Mouse (Mus musculus) cerebellum, adult 11-12 months (tissue): ENCODE measurements around the gene Rfesd.

Experiments used
- DNase-seq: peaks from one replicate; pipeline ENCODE4 v3.0.0; 2022

The Rfesd gene

DNA sequence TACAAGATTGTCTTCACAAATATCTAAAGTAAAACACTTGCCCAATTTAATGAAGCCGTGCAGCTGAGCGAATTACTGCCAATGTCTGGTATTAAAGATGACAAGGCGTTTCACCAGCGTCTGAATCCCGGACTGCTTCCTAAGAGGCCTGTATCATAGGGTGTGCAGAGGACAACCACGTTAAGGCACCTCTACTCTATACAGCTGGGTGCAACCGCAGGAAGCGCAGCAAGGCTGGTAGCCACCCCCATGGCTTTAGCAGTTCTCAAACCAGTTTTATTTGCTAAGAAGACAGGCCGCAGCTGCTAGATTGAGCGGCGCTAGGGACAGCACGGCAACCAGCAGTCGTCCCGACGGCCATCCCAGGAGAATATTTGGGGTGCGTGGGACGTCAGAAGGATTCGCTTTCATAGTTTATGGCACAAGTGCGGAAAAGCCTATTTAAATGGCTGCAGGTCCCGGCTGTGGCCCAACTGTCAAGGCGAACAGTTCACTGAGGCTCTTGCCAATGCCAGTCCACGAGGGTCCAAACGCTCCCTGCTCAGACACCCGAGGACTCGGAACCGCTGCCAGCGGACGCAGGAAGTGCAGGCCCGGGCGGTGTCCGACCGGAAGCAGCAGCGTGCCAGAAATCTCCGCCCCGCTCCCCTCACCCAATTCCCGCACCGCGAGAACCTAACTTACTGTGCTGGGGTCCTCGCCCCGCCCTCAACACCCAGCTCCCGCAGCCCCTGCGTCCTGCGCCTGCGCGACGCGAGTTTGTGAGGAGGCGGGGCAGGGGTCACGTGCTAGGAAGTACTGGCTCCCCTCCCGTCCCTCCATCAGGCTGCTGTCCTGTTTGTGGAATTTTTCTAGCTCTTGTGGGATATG, at the start of gene Rfesd:
TSS of gene Rfesd (minus strand) at position 746 of the 870 bp plus-strand sequence.
- peak; percentile 97 for DNase-seq

DNA sequence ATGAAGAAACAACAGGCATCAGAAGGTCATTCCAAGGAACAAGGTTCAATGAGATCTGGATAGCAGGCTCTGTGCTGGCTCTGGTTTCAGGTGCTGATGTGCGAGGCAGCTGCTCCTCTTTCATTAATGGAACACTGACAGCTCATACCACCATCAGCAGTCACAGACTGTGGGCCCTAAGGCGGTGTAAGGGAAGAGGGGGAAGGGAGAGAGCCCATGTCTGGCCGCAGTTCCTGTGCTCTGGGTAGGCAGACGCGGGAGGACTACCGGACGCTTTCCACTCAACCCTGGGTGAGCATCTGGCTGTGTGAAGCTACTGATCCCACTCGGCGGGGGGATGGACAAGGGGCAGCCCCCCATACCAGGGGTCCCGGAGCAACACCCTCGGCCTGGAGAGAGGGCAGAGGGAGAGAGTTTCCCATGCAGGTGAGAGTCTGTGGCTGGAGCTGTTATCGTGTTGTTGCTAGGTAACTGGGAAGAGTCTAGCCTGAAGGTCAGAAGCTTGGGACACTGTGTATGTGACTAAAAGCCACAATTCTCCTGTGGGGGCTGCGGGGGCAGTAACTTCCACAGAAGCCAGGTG, 45.9 kb upstream of the Rfesd start:
- DNase-seq, result no peak

- DNase-seq, result no peak
Observed at GRCm38 (mm10) chr13:76063548-76063947, 45.0 kb upstream of the Rfesd start.

- no peak for DNase-seq
Observed at GRCm38 (mm10) chr13:76062569-76062968, 44.0 kb upstream of the Rfesd start.

GRCm38 (mm10) chr13:76062126-76062525, 43.6 kb upstream of the Rfesd start:
- no peak for DNase-seq

GRCm38 (mm10) chr13:76059591-76059990, 41.1 kb upstream of the Rfesd start:
- DNase-seq, result no peak

DNA sequence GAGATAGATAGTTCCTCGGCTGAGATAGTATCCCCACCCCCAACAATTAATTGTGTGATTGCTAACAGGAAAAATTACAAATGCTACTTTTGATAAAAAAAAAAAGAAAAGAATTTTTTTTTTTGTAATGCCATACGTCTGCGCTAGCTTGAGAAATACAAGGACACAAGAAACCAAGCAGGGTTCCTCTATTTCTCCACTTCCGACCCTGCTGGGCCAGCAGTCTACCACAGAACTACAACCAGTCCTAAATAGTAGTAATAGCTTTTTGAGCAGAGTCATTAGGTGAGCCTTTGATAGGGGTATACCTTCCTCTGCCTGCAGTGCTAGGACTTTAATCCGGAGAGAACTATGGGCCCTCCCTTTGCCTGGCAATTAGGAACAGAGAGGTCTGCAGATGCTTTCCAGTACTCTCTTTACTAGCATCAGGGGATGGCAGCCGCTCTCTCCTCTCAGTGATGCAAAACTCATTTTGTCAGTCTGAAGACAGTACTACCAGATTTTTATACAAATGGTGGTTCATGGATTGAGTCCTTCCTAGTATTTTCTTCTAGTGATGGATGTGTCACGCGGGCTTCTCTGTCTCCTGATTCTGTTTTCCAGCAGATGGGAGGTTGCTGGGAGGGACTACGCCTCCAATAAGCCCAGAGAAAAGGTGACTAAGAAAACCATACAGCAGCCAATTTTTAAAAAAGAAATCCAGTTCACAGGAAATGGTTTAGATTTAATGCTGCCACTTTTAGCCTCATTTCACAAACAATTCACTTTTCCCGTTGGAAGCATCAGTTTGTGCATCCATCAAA, 38.9 kb upstream of the Rfesd start:
- no peak for DNase-seq

DNA sequence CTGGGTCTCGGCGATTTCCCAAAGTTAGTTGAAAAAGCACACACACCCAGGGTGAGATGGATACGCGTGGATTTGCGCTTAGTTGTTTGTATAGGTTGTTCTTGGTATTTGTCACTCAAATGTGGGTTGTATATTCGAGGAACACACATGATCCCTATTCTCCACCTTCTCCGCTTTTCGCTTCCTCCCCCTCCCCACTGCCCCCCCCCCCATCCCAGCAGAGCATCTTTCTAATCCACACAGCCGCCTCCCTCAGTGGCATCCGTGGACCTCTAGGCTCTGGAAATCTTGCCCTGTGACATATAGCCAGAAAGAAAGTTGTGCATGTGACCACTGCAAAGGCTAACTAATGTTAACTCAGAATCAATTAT, 38.4 kb upstream of the Rfesd start, which contains the start of gene Gpr150:
TSS of gene Gpr150 (minus strand) at position 101 of the 371 bp plus-strand sequence.
- no peak for DNase-seq

DNA sequence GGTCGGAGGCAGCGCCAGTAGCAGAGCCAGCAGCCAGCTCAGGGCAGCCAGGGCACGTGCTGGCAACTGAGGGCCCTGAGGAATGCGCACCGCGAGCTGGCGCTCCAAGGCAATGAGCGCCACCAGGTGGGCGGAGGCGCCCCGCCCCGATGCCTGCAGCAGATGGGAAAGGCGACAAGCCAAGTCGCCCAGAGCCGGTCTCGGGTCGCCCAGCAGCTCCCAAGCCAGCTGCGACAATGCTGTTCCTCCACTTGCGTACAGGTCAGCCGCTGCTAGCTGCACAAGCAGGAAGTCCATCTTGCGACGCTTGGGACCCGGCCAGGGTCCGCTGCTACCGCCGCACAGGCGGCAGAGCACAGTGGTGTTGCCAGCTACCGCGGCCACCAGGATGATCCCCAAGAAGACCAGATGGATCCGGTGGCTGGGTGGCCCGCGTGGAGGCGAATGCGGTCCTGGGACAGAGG, 37.8 kb upstream of the Rfesd start:
- peak; percentile 90 for DNase-seq

DNA sequence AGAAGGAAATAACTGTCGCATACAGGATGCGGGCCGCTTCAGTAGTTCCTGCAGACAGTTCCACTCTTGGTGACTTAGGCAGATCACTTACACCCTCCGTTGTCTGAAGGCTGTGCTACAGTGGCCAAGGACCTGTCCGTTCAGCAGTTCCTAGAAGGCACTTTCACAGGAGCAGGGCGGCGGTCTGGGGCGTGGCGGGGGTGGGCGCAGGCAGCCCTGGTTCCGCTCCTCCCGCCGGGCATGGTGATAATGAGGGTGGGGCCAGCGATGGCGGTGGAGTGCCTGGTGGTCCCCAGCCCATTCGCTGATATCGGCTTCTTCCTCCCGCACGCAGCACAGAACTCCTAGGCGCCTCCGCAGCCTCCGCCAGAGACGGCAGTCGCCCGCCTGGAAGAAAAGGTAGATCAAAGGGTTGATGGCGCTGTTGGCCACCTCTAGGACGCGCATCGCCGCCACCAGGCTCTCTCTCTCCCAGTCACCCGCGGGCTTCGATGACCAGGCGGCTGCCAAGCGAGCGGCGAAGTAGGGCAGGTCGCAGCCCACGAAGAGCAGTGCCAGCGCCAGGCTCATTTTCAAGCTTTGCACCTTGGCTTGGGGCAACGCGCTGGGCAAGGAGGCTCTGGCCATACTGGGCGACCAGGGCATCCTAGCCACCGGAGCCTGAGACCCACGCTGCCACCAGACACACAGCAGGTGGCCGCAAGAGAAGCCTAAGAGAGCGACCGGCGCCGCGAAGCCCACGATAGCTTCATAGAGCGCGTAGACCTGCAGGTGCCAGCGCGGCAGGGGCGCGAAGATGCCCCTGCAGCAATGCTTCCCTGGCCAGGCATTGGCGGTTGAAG, 37.1 kb upstream of the Rfesd start:
- peak; percentile 82 for DNase-seq

- no peak for DNase-seq
Observed at GRCm38 (mm10) chr13:76044971-76045370, 26.5 kb upstream of the Rfesd start.

GRCm38 (mm10) chr13:76042455-76042854, 23.9 kb upstream of the Rfesd start:
- no peak for DNase-seq

DNA sequence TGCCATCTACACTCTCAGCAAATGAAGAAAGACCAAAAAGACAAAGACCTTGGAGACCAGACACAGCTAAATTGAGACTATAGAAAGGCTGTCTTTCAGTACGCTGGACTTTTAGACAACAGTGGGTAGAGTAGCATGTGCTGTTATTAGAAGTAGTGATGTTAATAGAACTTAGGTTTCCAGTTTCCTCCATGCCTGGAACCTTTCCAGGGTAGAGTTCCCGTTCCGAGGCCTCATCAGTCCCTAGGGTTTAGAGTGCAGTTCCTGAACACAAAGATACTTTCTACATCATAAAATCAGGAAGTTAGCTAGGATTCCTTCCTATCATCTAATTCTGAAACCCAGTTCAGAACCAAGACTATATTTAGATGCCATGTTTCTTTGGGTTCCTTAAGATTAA, 6.1 kb upstream of the Rfesd start:
- no peak for DNase-seq

- no peak for DNase-seq
Observed at GRCm38 (mm10) chr13:76021782-76022181, 3.3 kb upstream of the Rfesd start.

DNA sequence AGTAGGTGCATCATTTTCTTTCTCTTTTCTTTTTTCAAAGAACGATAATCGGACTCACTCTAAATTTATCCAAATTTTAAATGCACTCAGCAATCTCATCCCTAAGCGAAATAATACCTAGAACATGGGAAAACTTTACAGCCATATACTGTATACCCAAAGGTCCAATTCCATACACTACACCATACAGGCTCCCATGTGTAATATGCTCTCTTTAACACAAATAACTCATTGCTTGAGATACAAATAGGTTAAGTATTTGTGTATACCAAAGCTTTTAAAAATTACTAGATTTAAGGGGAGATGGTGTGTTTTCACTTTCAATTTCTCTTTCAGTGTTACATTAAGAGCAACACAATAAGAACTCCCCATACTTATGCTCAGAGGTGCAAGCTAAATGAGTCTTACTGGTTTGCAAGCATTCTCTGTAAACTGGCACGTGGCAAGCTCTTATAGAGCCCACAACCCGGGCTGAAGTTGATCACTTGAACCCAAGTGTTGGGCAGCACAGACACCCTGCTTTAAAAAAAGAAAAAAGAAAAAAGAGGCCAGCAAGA, 403 bp upstream of the Rfesd start:
- DNase-seq, result no peak

GRCm38 (mm10) chr13:76017465-76017864, 1.1 kb downstream of the Rfesd start:
- no peak for DNase-seq

- no peak for DNase-seq
Observed at GRCm38 (mm10) chr13:76014511-76014910, 4.0 kb downstream of the Rfesd start.

- no peak for DNase-seq
Observed at GRCm38 (mm10) chr13:76003272-76003671, 15.2 kb downstream of the Rfesd start.

- DNase-seq, result no peak
Observed at GRCm38 (mm10) chr13:75992169-75993028, 26.1 kb downstream of the Rfesd start.

DNA sequence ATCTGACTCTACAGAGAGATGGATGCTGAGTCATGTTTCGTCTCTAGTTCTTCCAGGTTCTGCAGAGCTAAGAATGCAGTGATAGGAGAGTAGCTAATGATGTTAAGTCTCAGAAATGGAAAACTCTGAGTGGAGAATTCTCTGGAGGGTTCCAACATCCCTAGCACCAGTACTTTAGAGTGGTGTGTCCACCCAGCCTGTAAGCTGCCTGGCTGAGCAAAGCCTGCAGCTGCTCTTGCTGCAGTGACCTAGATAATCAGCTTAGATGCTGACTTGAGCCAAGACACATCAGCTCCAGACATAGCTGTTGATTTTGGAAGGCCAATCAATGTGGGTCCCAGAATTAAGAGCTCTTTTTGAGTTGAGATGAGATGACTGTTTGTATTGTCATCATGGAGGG, 30.4 kb downstream of the Rfesd start:
- no peak for DNase-seq

DNA sequence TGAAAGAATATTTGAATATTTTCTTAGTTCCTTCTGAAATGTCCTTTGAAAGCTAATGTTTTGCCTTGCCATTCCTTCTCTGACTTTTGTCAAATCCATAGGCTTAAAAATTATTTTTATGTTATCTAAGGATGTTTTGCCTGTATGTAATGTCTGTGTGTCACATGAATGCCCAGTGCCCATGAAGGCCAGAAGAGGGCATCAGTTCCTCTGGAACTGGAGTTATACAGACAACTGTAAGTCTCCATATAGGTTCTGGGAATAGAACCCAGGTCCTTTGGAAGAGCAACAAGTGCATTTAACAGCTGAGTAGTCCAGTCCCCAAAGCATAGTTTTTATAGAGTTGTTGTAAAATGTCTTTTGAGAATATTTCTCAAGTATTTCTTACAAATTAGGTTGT, 36.6 kb downstream of the Rfesd start:
- DNase-seq, result no peak
